Mouse (Mus musculus) layer of hippocampus, postnatal 14 days (tissue): ENCODE results near the gene Cep104. TPM values are rescaled to one million over a fixed set of nuclear protein-coding genes. Genes with fewer than 3 reads are reported as not detected.

Experiments
- DNase-seq, 2 experiments: peaks; one replicate each; pipeline ENCODE4 v3.0.0; 2021 to 2022; ENCODE audit warnings: low spot score in 2 of 2, mixed read lengths in 1 of 2
- total RNA-seq, 2 experiments: library from RNA; stranded (reverse); gene quantifications; 2 replicates each; pipeline ENCODE4 v1.2.3; 2021

Cep104 gene
- total RNA-seq, 2 experiments from 2014 or later, result 28.8 to 29.4 TPM

GRCm38 (mm10) chr4:154037123-154037522 is 62.1 kb downstream of the Cep104 start:
- no peak for DNase-seq

GRCm38 (mm10) chr4:154042577-154042976 is 67.6 kb downstream of the Cep104 start, which contains the start of gene Ccdc27:
TSS of gene Ccdc27 (minus strand) at chr4:154042677.
- DNase-seq, result no peak

GRCm38 (mm10) chr4:154045837-154046236 is 70.8 kb downstream of the Cep104 start:
- DNase-seq, result no peak

- DNase-seq, result no peak
Observed at GRCm38 (mm10) chr4:154051401-154051800, 76.4 kb downstream of the Cep104 start.

- no peak for DNase-seq
Observed at GRCm38 (mm10) chr4:154053065-154053464, 78.1 kb downstream of the Cep104 start.

GRCm38 (mm10) chr4:154055482-154055881 is 80.5 kb downstream of the Cep104 start:
- DNase-seq, result no peak

- no peak for DNase-seq
Observed at GRCm38 (mm10) chr4:154056046-154056445, 81.1 kb downstream of the Cep104 start.

- DNase-seq, result peak in 1 of 2 experiments; percentile 22
Observed at GRCm38 (mm10) chr4:154056661-154057060, 81.7 kb downstream of the Cep104 start.

GRCm38 (mm10) chr4:154057696-154058095 is 82.7 kb downstream of the Cep104 start:
- DNase-seq, result no peak

Other genes with a start within 250 kb of the Cep104 start
- 10 to 100 TPM; 17.9 to 20.8 TPM for gene A430005L14Rik, start 18.0 kb upstream of the Cep104 start, total RNA-seq
- 10 to 100 TPM; 10.0 to 16.9 TPM for gene Dffb, start 68 bp upstream of the Cep104 start, total RNA-seq
- 10 to 100 TPM; 49.4 to 67.7 TPM for gene Lrrc47, start 36.5 kb downstream of the Cep104 start, total RNA-seq
- 1 to 10 TPM; 6.8 to 10.0 TPM for gene Smim1, start 51.0 kb downstream of the Cep104 start, total RNA-seq
- gene Ccdc27, start 67.5 kb downstream of the Cep104 start, total RNA-seq, result 1 to 10 TPM; 1.0 to 1.7 TPM
- 1 to 10 TPM; 3.8 to 4.0 TPM for gene Trp73, start 165.0 kb downstream of the Cep104 start, total RNA-seq
- gene Wrap73, start 167.2 kb downstream of the Cep104 start, total RNA-seq, result 10 to 100 TPM; 29.7 to 36.1 TPM
- gene Tprgl, start 185.5 kb downstream of the Cep104 start, total RNA-seq, result 100 to 1,000 TPM; 156 to 166 TPM
- gene Megf6, start 195.5 kb downstream of the Cep104 start, total RNA-seq, result 10 to 100 TPM in 1 of 2 experiments, 1 to 10 TPM in 1; 9.4 to 11.6 TPM